Mouse (Mus musculus) brain, embryonic 14.5 days (tissue): ENCODE measurements around the gene D930007J09Rik.

Source experiments
- CTCF ChIP-seq: fragments of 200-500 bp; IDR thresholded peaks from 2 replicates; pipeline ENCODE4 v1.5.1; 2012; ENCODE audit warnings: inconsistent platforms, mild to moderate bottlenecking, moderate library complexity, borderline replicate concordance; ENCODE audit not compliant: insufficient read depth, insufficient read length; ENCODE audit errors: extremely low read depth
- POLR2A ChIP-seq: fragments of 200-500 bp; IDR thresholded peaks from 2 replicates; pipeline ENCODE4 v1.6.1; 2012; ENCODE audit warnings: mild to moderate bottlenecking, inconsistent platforms, borderline replicate concordance; ENCODE audit not compliant: poor library complexity, insufficient read depth, insufficient read length, severe bottlenecking; ENCODE audit errors: extremely low read depth

DNA sequence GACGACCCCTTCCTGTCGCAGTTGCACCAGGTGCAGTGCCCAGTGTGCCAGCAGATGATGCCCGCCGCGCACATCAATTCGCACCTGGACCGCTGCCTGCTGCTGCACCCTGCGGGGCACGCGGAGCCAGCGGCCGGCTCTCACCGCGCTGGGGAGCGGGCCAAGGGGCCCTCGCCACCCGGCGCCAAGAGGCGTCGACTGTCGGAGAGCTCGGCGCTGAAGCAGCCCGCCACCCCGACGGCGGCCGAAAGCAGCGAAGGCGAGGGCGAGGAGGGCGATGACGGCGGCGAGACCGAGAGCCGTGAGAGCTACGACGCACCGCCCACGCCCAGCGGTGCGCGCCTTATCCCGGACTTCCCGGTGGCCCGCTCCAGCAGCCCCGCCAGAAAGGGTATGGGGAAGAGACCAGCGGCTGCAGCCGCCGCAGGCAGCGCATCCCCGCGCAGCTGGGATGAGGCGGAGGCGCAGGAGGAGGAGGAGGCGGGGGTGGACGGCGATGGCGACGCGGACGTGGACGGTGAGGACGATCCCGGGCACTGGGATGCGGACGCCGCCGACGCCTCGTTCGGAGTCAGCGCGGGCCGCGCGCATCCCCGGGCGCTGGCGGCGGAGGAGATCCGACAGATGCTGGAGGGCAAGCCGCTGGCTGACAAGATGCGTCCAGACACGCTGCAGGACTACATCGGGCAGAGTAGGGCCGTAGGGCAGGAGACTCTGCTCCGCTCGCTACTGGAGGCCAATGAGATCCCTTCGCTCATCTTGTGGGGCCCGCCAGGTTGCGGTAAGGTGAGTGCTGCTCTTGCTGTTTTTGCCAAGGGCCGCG, at the start of gene D930007J09Rik:
- TF ChIP-seq POLR2A (no peak), CTCF (no peak)
